12 mouse cellular contexts compared by ENCODE assay signal in genomic region chr9:44511935-44512716, GRCm38 (mm10). TPM values are rescaled to one million over a fixed set of nuclear protein-coding genes. Genes with fewer than 3 reads are reported as not detected.
DNase-seq lines count a peak whose midpoint lies in the region; ATAC-seq lines count a peak whose summit lies in the region.
"Had no signal": no experiment of that assay in that cellular context is flagged by ENCODE, and none has a peak within 500 bp of the region (broad histone marks: within the 10 kb centered on the region; RNA-seq: fewer than 3 reads in every experiment).

No protein-coding gene starts in this region.

- no peak for ATAC-seq in kidney, embryonic 16.5 days (ENCODE audit: low FRiP score, low TSS enrichment)
- no peak for ATAC-seq in megakaryocyte, adult 5-6 weeks (ENCODE audit: poor library complexity, severe bottlenecking)

- peaks cover 19% of the 10 kb centered on the region for H3K36me3 ChIP-seq in kidney, embryonic 16.5 days (ENCODE audit: insufficient read depth, low read length)

- 62% methylated on average over 9 of the region's 9 CpGs for WGBS in kidney, embryonic 16.5 days

- H3K4me1 ChIP-seq in kidney, embryonic 16.5 days (ENCODE audit: insufficient read depth, low read length): peaks cover 35% of the 10 kb centered on the region

- no peaks in the 10 kb centered on the region for H3K9me3 ChIP-seq in kidney, embryonic 16.5 days (ENCODE audit: low read length)
- H3K9me3 ChIP-seq: forebrain, embryonic 12.5 days had no signal

- no peak overlapping the region for H3K4me3 ChIP-seq in kidney, embryonic 16.5 days (ENCODE audit: low read length)
- H3K4me3 ChIP-seq: forebrain, embryonic 12.5 days had no signal

- H3K4me2 ChIP-seq in kidney, embryonic 16.5 days (replicated peaks; ENCODE audit: low read depth, low read length): no peak overlapping the region
- H3K4me2 ChIP-seq: forebrain, embryonic 12.5 days; midbrain, embryonic 11.5 days had no signal

- H3K9ac ChIP-seq in kidney, embryonic 16.5 days (replicated peaks; ENCODE audit: low read length): no peak overlapping the region
- H3K9ac ChIP-seq: forebrain, embryonic 12.5 days had no signal

- no peaks in the 10 kb centered on the region for H3K27me3 ChIP-seq in kidney, embryonic 16.5 days (ENCODE audit: insufficient read depth, low read length)

- peak; percentile 27 for DNase-seq in adrenal gland, postnatal 10 days
- no peak for DNase-seq in adrenal gland, adult 8-10 months
- DNase-seq in kidney, adult 11 months: peak; percentile 83
- peak; percentile 55 for DNase-seq in MEL-GATA-1-ER (ENCODE audit: extremely low read depth, low read depth)
- peak; percentile 63 to 82 for DNase-seq in kidney, postnatal 25 days
- no peak for DNase-seq in retina, postnatal 1 day

- no peak overlapping the region for H3K27ac ChIP-seq in kidney, embryonic 16.5 days (ENCODE audit: low read length)

RNA-seq across cellular contexts. Expression of gene Bcl9l, which starts 29.5 kb away (rescaled TPM):
- total RNA-seq in adrenal gland, postnatal 10 days (2021): 10 to 100 TPM; 64.6 to 72.6 TPM
- 10 to 100 TPM; 48.9 to 76.1 (median 66.7) TPM for total RNA-seq in adrenal gland, adult 8-10 months (2022)
- polyA plus RNA-seq in kidney, embryonic 16.5 days (2015; fragmentation: Nextera tagmentation; extraction: Ambion mirVana): 11.3 and 12.4 TPM in 2 replicates
- total RNA-seq in megakaryocyte, adult 5-6 weeks (2015): 6.0 TPM in 2 replicates
- 2.6 and 3.0 TPM in 2 replicates for total RNA-seq in megakaryocyte, adult 5-6 weeks (2017)

RNA-seq across cellular contexts. Expression of gene Cxcr5, which starts 49.6 kb away (rescaled TPM):
- 1 to 10 TPM; 1.0 to 1.4 TPM for total RNA-seq in adrenal gland, postnatal 10 days (2021)
- total RNA-seq in adrenal gland, adult 8-10 months (2022): under 1 TPM; 0.13 to 0.32 (median 0.18) TPM
- 0.11 TPM in 1 of 2 replicates, not detected in the other for polyA plus RNA-seq in kidney, embryonic 16.5 days (2015; fragmentation: Nextera tagmentation; extraction: Ambion mirVana)
- total RNA-seq in megakaryocyte, adult 5-6 weeks (2015): not detected in 2 replicates
- not detected in 2 replicates for total RNA-seq in megakaryocyte, adult 5-6 weeks (2017)
- polyA plus RNA-seq: C2C12 had no signal

RNA-seq across cellular contexts. Expression of gene Upk2, which starts 57.4 kb away (rescaled TPM):
- total RNA-seq in adrenal gland, postnatal 10 days (2021): not detected
- not detected for total RNA-seq in adrenal gland, adult 8-10 months (2022)
- 3.4 and 7.6 TPM in 2 replicates for polyA plus RNA-seq in kidney, embryonic 16.5 days (2015; fragmentation: Nextera tagmentation; extraction: Ambion mirVana)
- not detected in 2 replicates for total RNA-seq in megakaryocyte, adult 5-6 weeks (2015)
- not detected in 2 replicates for total RNA-seq in megakaryocyte, adult 5-6 weeks (2017)
- polyA plus RNA-seq: large intestine, adult 2 months; midbrain, embryonic 11.5 days had no signal

Comparison
In these comparisons a context has a peak if more than half of its experiments do, and no peak if none do; other contexts are left out.
1. DNase-seq: peak in adrenal gland, postnatal 10 days (single experiment), kidney, adult 11 months (single experiment), MEL-GATA-1-ER (single experiment) and kidney, postnatal 25 days (2 of 2); none in adrenal gland, adult 8-10 months (single experiment) and retina, postnatal 1 day (single experiment).
2. RNA of gene Bcl9l, which starts 29.5 kb away (total RNA-seq): 64.6 to 72.6 TPM in adrenal gland, postnatal 10 days and 48.9 to 76.1 TPM in adrenal gland, adult 8-10 months; 2.6 to 6.0 TPM in megakaryocyte, adult 5-6 weeks; every median in the first group is over 4 times any median in the second.